Mouse (Mus musculus) limb, embryonic 11.5 days (tissue): ENCODE results near the gene Folr1. TPM values are rescaled to one million over a fixed set of nuclear protein-coding genes. Genes with fewer than 3 reads are reported as not detected.

ENCODE experiments used
- ATAC-seq: fragments of 200-750 bp; cut with Nextera tagmentation; 2 replicates; pipeline ENCODE4 v1.8.0; 2017; ENCODE audit warnings: low read depth; ENCODE audit not compliant: insufficient number of reproducible peaks, low FRiP score, low TSS enrichment
- DNase-seq: peaks from one replicate; pipeline ENCODE4 v3.0.0-alpha.2; 2015; ENCODE audit warnings: low spot score
- H3K27ac ChIP-seq: fragments of 300-500 bp; sonication (generic); replicated peaks from 2 replicates; pipeline ENCODE4 v1.5.1; 2014; ENCODE audit warnings: low read depth, mild to moderate bottlenecking, low read length
- H3K27me3 ChIP-seq: fragments of 300-500 bp; sonication (generic); 2 replicates; pipeline ENCODE4 v1.6.1; 2014; ENCODE audit warnings: mild to moderate bottlenecking, low read length, mixed read lengths; ENCODE audit not compliant: control insufficient read depth, insufficient read depth
- H3K36me3 ChIP-seq: fragments of 300-500 bp; sonication (generic); 2 replicates; pipeline ENCODE4 v1.6.1; 2014; ENCODE audit warnings: mild to moderate bottlenecking, low read length, moderate library complexity, mixed read lengths; ENCODE audit not compliant: control insufficient read depth, insufficient read depth
- H3K4me1 ChIP-seq: fragments of 300-500 bp; sonication (generic); 2 replicates; pipeline ENCODE4 v1.6.1; 2014; ENCODE audit warnings: low read length, mixed read lengths; ENCODE audit not compliant: control insufficient read depth, insufficient read depth
- H3K4me2 ChIP-seq: fragments of 300-500 bp; sonication (generic); 2 replicates; pipeline ENCODE4 v1.6.1; 2014; ENCODE audit warnings: low read depth, mild to moderate bottlenecking, moderate library complexity; ENCODE audit not compliant: severe bottlenecking
- H3K4me3 ChIP-seq: fragments of 300-500 bp; sonication (generic); 2 replicates; pipeline ENCODE4 v1.5.1; 2014; ENCODE audit warnings: low read depth, low read length
- H3K9ac ChIP-seq: fragments of 300-500 bp; sonication (generic); 2 replicates; pipeline ENCODE4 v1.6.1; 2014; ENCODE audit warnings: mild to moderate bottlenecking, low read length
- H3K9me3 ChIP-seq: fragments of 300-500 bp; sonication (generic); 2 replicates; pipeline ENCODE4 v1.6.1; 2016; ENCODE audit warnings: low read length; ENCODE audit not compliant: control insufficient read depth
- WGBS: fragments of 180-500 bp; shearing (Covaris S2); extraction: QIAGEN DNeasy Blood & Tissue Kit; methylation state at CpG from one replicate; pipeline ENCODE4 v1.1.7; 2014; 5-methylcytosine and 5-hydroxymethylcytosine counted together
- polyA plus RNA-seq: library from polyadenylated mRNA; unstranded; fragments of >200 nt; fragmentation: Nextera tagmentation; extraction: Ambion mirVana; gene quantifications from 2 replicates; pipeline ENCODE4 v1.2.1, GENCODE M21; 2014

Gene Folr1
- polyA plus RNA-seq: not detected in 2 replicates

DNA sequence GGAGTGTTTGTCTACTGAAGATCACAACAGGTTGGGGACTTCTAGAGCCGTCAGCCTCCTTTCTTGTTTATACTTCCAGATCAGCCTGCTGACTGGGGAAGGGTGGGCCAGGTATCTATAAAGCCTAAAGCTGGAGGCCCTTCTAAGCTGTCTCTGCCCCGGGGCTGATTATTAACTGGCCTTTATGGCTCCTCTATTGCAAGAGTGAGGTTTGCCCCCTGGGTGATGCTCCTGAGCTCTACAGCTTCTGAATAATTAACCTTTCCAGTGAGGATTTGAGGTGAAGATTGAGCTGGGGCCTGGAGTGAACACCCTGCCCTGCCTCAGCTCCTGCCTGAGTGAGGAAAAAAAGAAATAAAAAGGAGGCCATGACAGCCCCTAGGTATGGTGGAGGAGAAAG, at the start of gene Folr1:
TSS of gene Folr1 (minus strand) at position 160 of the 400 bp plus-strand sequence.
- Histone ChIP-seq H3K9me3 (no peaks in the 10 kb centered on the region), H3K27me3 (no peaks in the 10 kb centered on the region), H3K27ac (no peak within 1 kb of the TSS), H3K4me2 (no peak within 1 kb of the TSS), H3K9ac (no peak within 1 kb of the TSS), H3K4me3 (no peak within 1 kb of the TSS), H3K36me3 (no peaks in the 10 kb centered on the region), H3K4me1 (no peaks in the 10 kb centered on the region)
- 61% methylated on average over 2 of the region's 2 CpGs for WGBS
- DNase-seq (no peak), ATAC-seq (no peak)

DNA sequence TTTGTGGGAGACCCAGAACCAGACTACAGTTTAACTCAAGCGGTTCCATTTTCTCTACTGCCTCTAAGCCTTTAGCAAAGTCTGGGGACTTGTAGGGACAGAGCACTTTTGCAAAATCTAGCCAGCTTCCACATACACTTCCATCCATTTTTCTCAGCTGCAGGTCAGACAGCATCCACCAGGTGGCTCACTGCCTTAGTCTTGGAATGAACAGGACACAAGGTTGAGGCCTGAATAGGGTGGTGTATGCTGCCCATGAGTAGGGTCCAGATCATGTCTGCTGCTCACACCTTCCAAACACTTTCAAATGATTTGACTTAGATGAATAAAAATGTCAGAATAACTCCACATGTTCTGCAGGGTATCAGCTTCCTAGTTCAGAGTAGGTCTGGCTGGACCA, 47.5 kb upstream of the Folr1 start:
- Histone ChIP-seq H3K4me2 (no peak overlapping the region), H3K9ac (no peak overlapping the region), H3K9me3 (no peaks in the 10 kb centered on the region), H3K36me3 (peaks cover 2% of the 10 kb centered on the region), H3K27ac (no peak overlapping the region), H3K4me1 (no peaks in the 10 kb centered on the region), H3K27me3 (no peaks in the 10 kb centered on the region), H3K4me3 (no peak overlapping the region)
- DNase-seq (peak; percentile 84), ATAC-seq (peak; percentile 68; the same call in 1 of the 2 replicates)
- 23% methylated on average over 1 of the region's 1 CpGs for WGBS

DNA sequence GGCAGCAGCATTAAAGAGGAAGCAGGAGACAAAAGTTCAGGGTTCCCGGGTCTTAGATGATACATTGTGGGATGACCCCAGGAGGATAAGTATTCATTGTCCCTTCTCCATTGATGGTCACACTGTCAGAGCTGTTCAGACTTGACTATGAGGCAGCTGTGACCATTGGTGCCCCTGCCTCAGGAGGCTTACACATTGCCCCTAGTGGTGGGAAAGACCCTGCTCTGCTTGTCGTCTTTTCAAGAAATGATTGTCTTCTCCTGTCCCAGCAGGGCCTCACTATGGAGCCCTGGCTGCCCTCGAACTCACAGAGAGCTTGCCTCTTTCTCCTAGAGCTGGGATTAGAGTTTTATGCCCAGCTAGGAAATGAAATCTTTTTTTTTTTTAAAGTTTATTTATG, 41.4 kb upstream of the Folr1 start:
- Histone ChIP-seq H3K27ac (no peak overlapping the region), H3K4me2 (no peak overlapping the region), H3K4me3 (no peak overlapping the region), H3K9me3 (no peaks in the 10 kb centered on the region), H3K4me1 (no peaks in the 10 kb centered on the region; the same call in 1 of the 2 replicates), H3K36me3 (peaks cover 16% of the 10 kb centered on the region), H3K9ac (no peak overlapping the region), H3K27me3 (no peaks in the 10 kb centered on the region)
- ATAC-seq (no peak), DNase-seq (no peak)
- WGBS: 64% methylated on average over 3 of the region's 3 CpGs

DNA sequence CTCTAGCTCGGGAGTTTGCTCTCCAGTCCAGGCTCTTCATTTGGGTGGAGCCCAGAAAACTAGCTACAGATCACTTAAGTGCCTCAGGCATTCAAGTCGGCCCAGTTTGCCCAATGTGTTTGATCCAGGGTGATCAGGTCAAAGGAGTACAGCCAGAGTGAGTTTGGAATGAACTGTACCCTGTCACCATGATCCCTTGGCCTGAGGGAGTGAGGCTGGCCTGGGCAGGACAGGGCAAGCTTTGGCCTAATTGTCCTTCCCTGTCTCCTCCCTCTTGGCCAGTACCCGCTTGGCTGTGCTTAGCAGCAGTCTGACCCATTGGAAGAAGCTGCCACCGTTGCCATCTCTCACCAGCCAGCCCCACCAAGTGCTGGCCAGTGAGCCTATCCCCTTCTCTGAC, 39.5 kb upstream of the Folr1 start:
- ATAC-seq (no peak), DNase-seq (no peak)
- peaks cover 5% of the 10 kb centered on the region; the same call in 1 of the 2 replicates for H3K4me1 ChIP-seq
- 81% methylated on average over 4 of the region's 4 CpGs for WGBS
- H3K4me2 ChIP-seq: no peak overlapping the region
- no peaks in the 10 kb centered on the region for H3K27me3 ChIP-seq
- peaks cover 16% of the 10 kb centered on the region for H3K36me3 ChIP-seq
- H3K27ac ChIP-seq: no peak overlapping the region
- H3K9ac ChIP-seq: no peak overlapping the region
- no peak overlapping the region for H3K4me3 ChIP-seq
- H3K9me3 ChIP-seq: no peaks in the 10 kb centered on the region

DNA sequence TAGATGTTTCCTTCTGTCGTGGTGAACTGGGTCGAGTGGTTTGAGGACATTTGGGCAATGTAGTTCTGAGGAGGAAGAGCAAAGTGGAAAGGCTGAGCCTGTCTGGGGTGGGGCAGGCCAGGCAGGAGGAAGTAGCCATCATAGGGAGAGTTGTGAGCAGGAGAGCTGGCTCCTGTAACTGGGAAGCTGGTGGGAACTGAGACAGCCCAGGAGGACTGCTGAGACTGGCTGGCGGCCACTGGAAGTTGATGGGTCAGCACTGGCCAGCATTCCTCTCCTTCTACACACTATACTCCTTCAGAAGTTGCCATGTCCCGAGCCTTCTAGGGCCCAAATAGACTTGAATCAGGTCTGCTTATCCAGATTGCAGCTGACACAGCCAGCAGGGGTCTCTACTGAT, 37.8 kb upstream of the Folr1 start:
- Histone ChIP-seq H3K36me3 (peaks cover 15% of the 10 kb centered on the region), H3K27me3 (no peaks in the 10 kb centered on the region), H3K9ac (no peak overlapping the region), H3K27ac (no peak overlapping the region), H3K4me2 (no peak overlapping the region), H3K4me1 (peaks cover 8% of the 10 kb centered on the region; the same call in 1 of the 2 replicates), H3K9me3 (no peaks in the 10 kb centered on the region), H3K4me3 (no peak overlapping the region)
- ATAC-seq (no peak), DNase-seq (no peak)
- 85% methylated on average over 4 of the region's 4 CpGs for WGBS

DNA sequence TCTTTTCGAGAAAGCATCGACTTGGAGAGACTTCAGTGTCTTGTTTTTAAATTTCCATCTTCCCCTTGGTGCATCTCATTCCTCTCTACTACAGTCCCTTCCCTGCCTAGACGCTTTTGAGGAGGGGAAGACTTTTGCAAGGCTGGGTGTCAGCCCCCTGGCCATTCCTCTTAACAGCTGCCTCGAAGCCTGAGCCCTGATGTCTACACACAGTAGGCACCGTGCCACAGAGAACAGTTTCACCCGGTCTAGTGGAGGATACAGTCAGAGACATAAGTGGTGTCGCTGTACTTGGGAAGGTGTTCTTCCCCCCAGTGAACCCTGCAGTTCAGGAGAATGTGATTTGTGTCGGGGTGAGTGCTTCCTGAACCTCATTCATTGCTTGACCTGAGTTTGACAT, 36.1 kb upstream of the Folr1 start:
- H3K27me3 ChIP-seq: no peaks in the 10 kb centered on the region
- peaks cover 11% of the 10 kb centered on the region; the same call in 1 of the 2 replicates for H3K36me3 ChIP-seq
- WGBS: 81% methylated on average over 8 of the region's 8 CpGs
- H3K9me3 ChIP-seq: no peaks in the 10 kb centered on the region
- DNase-seq (no peak), ATAC-seq (no peak)
- H3K4me1 ChIP-seq: peaks cover 8% of the 10 kb centered on the region; the same call in 1 of the 2 replicates
- peak overlapping the region; percentile 87 for H3K9ac ChIP-seq
- H3K4me2 ChIP-seq: peak overlapping the region; percentile 72
- H3K4me3 ChIP-seq: peak overlapping the region; percentile 75
- H3K27ac ChIP-seq: no peak overlapping the region

DNA sequence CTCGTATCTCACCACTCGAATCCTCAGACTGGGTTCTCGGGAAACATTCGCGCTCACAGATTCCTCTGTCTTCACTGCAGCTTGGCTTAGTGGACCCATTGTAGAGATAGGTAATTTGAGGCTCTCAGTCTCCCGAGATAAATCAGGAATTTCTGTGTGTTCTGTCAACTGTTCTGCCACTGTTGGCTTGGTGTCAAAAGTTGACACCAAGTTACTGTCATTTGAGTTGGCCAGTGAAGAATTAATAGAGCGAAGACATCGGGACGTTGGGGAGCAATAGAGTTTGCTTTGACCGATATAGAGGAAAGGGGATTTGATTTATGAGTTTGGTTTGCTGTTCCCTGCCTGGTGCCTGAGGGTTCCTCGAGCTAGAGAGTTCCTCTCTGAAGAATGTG, 35.7 kb upstream of the Folr1 start, which contains the start of gene Tomt:
TSS of gene Tomt (minus strand) at position 73 of the 395 bp plus-strand sequence.
- no peak for DNase-seq
- Histone ChIP-seq H3K27ac (peak within 1 kb of the TSS; percentile 93), H3K4me2 (peak within 1 kb of the TSS; percentile 72), H3K27me3 (no peaks in the 10 kb centered on the region), H3K4me1 (peaks cover 8% of the 10 kb centered on the region; the same call in 1 of the 2 replicates), H3K9me3 (no peaks in the 10 kb centered on the region), H3K9ac (peak within 1 kb of the TSS; percentile 87), H3K4me3 (peak within 1 kb of the TSS; percentile 75), H3K36me3 (peaks cover 11% of the 10 kb centered on the region; the same call in 1 of the 2 replicates)
- ATAC-seq: no peak
- WGBS: 14% methylated on average over 11 of the region's 11 CpGs

DNA sequence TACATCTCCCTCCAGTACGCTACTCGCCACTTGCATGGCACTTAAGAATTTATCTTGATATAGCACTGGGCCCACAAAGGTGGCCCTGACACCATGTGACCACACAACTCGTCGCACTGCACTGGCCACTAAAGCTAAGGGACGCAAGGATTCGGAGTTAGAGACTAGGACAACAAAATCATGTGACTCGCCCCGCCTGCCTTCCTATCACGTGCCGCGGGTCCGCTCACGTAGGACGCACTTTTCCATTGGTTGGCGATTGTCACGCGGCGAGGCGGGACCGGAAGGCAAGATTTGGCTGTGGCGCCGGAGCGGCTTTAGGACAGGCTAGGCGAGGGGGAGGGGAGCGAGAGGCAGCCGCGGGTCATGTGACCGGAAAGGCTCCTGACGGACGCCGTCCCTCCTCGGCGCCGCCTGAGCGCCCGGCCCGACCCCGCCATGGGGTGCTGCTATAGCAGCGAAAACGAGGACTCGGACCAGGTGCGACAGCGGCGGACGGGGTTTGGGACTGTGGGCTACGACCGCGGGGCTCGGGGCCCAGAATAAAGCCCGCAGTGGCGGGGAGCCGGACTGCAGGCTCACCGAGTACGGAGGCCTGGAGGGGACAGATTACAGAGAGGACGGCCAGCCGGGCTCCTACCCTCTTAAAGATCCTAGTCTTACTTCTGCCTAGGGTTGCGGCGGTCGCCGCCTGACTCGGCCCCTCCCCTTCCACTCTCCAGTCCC, 35.1 kb upstream of the Folr1 start, which contains the start of gene Lamtor1:
TSS of gene Lamtor1 (plus strand) at position 344 of the 726 bp plus-strand sequence.
- WGBS: 0% methylated on average over 56 of the region's 61 CpGs
- peak; percentile 100 for DNase-seq
- Histone ChIP-seq H3K9ac (peak within 1 kb of the TSS; percentile 87), H3K27ac (peak within 1 kb of the TSS; percentile 93), H3K4me2 (peak within 1 kb of the TSS; percentile 72), H3K27me3 (no peaks in the 10 kb centered on the region), H3K4me1 (peaks cover 10% of the 10 kb centered on the region; the same call in 1 of the 2 replicates), H3K36me3 (peaks cover 9% of the 10 kb centered on the region; the same call in 1 of the 2 replicates), H3K9me3 (no peaks in the 10 kb centered on the region), H3K4me3 (peak within 1 kb of the TSS; percentile 75)
- ATAC-seq: peak; percentile 98
